Mouse (Mus musculus) T-cell, adult 2 months (primary cell): Measurements from ENCODE around the gene Rnf39.

Experiments
- DNase-seq: peaks from one replicate; pipeline ENCODE4 v3.0.0; 2022; ENCODE audit warnings: low spot score

Gene Rnf39

DNA sequence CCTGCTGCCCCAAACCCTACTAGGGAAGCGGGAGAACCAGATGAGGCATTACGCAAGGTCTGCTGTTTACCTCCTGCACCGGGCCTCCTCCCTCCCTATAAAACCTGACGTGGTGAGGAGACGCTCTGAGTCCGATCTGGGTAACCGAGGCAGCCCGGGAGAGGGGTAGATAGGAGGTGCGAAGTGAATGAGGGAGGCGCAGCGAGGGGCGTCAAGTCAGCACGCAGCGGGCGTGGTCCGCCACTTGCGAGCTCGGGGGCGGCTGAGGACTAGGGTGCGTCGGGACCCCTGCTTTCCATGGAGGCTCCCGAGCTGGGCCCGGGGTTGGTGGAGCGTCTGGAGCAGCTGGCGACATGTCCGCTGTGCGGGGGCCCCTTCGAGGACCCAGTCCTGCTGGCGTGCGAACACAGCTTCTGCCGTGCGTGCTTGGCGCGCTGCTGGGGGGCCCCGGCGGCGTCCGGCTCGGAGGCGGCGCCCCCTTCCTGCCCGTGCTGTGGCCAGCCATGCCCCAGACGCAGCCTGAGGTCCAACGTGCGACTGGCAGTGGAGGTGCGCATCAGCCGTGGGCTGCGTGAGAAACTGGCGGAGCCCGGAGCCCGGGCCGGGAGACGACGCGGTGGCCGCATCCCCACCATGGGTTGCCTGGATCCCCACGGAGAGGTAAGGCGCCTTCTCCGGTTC, at the start of gene Rnf39:
Gene Rnf39 (plus strand): TSS at position 128 of the 681 bp plus-strand sequence.
- no peak for DNase-seq

GRCm38 (mm10) chr17:36893387-36893786, 49.3 kb upstream of the Rnf39 start:
- no peak for DNase-seq

GRCm38 (mm10) chr17:36896583-36896982, 46.1 kb upstream of the Rnf39 start:
- DNase-seq = no peak

- no peak for DNase-seq
Observed at GRCm38 (mm10) chr17:36897065-36897464, 45.7 kb upstream of the Rnf39 start.

DNA sequence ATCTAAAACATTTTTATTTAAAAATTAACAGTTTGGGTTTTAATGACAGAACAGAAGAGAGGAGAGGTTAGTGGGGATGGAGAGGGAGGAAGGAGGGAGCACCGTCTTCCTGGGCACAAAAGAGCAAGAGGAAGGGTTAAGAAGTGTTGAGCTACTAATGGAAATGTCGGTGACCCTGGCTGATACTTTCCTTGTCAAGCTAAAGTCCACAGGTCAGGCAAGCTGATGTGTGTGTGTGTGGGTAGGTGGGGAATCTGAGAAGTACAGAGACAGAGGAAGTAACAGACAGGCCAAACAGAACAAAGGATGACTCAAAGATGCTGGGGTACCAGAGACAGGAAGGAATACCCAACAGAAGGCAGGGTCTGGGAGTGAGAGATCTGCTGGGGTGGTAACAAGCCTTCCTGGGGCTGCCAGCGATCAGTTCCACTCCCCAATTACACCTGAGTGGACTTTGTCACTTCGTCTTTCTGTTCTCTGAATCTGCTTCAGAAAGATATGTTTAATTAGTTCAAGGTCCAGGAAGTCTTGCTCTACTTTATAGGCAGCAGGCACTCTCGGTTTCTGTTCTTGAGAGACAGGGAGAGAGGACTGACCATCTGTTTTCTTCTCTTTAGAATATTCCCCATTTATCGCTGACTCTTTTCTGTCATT, 45.0 kb upstream of the Rnf39 start, which contains the start of gene Trim31:
Gene Trim31 (plus strand): TSS at position 567 of the 654 bp plus-strand sequence.
- DNase-seq = no peak

DNA sequence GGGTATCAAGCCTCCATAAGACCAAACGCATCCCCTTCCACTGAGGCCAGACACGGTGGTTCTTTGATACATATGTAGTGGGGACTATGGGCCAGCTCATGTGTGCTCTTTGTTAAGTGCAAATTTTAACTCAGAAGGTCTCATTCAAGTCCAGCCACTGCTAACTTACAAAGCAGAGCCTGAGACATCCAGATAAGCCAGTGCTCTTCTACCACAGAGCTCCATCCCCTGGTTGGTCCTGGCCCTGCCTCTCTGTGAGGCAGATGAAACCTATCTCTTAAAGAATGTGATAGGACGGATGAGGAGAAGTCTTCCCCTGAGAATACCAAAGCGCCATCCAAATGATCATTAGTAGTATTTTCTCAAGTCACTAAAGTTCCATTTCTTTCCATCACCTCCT, 43.3 kb upstream of the Rnf39 start:
- no peak for DNase-seq

DNA sequence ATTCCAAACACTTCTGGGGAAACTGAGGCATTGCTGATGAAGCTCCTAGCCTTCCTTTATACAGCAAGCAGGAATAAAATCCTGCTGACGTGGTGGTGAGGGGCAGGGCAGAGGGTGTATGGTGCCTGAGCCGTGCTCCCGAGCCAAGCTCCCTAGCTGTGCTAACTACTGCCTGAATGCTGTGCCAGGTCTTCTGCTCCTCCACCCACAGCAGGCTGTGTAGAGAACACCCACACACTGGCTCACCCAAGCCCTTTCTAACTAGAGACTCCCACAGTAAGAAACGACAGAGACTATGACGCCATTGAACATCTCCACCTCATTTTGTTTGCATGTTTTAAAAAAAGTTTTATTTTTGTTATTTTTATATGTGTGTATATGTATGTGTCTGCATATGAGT, 42.7 kb upstream of the Rnf39 start:
- DNase-seq = no peak

DNA sequence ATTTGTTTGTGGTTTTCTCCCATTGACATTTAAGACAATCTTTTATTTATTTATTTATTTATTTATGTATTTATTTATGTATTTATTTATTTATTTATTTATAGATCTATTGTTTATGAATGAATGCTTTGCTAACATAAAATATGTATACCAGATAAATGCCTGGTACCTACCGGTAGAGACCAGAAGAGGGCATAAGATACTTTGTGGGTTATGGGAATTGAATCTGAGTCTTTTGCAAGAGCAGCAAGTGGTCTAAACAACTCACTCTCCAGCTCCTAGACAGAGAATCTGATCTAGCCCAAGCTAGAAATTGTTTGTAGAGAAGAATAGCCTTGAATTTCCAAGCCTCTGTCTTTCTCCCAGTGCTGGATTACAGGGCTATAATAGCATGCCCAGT, 42.0 kb upstream of the Rnf39 start:
- DNase-seq = no peak

DNA sequence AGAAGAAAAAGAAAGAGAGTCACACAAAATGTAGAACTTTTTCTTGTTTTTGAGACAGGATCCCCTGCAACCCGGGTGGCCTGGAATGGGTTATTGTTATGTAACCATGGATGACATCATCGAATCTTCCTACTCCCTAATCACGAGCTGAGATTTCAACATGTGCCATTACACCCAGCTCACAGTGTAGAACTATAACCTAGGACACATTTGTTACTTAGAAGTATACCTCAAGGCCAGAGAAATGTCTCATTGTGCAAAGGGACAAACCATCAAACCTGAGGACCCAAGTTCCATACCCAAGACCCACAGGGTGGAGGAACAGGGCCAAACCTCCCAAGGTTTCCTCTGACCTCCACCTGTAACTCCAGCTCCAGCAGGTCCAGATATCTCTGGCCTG, 39.1 kb upstream of the Rnf39 start:
- no peak for DNase-seq

- DNase-seq = no peak
Observed at GRCm38 (mm10) chr17:36908235-36908634, 34.5 kb upstream of the Rnf39 start.

- DNase-seq = no peak
Observed at GRCm38 (mm10) chr17:36909802-36910201, 32.9 kb upstream of the Rnf39 start.

- DNase-seq = no peak
Observed at GRCm38 (mm10) chr17:36912031-36912430, 30.7 kb upstream of the Rnf39 start.

DNA sequence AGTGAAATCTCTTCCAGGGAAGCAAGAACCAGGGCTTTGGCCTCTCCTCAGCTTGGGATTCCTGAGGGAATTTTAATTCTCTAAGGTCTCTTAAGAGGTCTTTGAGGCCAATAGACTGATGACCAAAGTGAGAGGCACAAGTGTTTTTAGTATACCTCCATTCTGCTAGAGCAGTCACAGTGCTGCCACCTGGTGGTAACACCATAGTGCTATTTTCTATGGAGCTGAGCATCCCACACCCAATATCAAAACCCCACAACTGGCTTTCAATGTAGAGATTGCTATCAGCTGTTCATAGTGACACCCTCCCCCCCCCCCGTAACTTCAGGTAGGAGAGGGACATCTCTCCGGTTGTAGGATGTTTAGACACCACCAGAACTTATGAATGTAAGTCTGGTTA, 28.6 kb upstream of the Rnf39 start:
- DNase-seq = peak; percentile 68

DNA sequence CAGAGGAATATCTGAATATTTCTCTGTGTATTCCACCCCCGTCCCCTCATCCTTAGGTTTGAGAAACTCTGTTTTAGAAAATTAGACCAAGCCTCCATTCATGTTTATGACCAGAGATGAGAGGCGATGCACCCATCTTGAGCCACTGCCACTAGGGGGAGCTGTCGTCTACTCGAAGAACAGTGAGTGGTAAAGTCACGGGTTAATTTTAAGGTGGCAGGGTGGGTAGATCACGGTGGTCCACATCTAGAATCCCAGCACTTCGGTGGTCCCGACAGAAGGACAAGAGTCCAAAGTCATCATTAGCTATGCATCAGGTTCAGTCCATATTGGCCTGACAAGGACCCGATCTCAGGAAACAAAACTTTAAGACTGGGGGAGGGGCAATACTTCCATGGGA, 27.6 kb upstream of the Rnf39 start:
- peak; percentile 36 for DNase-seq

GRCm38 (mm10) chr17:36920239-36920638, 22.5 kb upstream of the Rnf39 start:
- no peak for DNase-seq

DNA sequence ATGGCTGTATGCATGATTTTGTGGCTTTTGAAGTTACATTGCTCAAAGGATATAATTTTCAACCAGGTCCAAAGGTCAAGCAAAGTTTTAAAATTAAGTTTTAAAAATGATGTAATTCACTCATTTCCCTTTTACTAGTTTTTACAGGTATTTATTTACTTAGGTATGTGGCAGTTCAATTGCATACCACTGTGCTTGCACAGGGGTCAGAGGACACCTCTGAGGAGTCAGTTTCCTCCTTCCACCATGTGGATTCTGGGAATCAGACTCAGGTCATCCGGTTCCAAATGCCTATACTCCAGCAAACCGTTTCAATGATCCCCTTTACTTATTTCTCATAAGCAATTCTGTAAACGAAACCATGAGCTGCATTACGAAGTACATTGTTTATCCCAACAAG, 20.0 kb upstream of the Rnf39 start:
- no peak for DNase-seq

- no peak for DNase-seq
Observed at GRCm38 (mm10) chr17:36923491-36923890, 19.2 kb upstream of the Rnf39 start.

GRCm38 (mm10) chr17:36927496-36928120, 15.1 kb upstream of the Rnf39 start:
- no peak for DNase-seq

DNA sequence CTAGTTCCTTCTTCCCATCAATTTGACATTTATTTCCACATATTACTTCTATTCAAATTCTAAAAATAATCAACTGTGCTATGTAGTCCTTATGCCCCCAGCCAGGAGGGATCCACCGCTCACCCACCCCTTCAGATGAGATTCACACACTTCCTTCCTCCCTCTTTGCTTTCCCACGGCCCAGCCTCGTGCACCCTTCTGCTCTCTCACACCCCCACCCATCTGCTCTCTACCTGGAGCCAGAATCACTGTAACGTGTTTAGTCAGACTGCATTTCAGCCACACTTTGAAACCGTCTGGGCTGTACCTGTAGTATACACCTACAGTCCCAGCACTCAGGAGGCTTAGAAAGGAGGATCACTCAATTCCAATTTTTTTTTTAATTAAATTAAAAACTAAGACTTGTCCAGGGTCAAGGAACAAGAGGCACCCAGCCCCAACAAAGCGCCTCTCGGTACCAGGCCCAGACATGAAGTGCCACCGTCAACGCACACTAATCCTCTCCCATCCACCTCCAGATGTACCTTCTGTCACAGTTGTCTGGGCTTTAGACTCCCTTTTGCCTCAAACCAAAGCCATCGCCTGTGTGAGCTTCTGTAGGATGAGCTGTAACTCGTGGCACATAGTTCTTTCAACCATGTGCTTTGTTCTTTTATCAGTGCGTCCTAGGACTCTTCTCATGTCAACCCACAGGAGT, 13.3 kb upstream of the Rnf39 start:
- DNase-seq = no peak

DNA sequence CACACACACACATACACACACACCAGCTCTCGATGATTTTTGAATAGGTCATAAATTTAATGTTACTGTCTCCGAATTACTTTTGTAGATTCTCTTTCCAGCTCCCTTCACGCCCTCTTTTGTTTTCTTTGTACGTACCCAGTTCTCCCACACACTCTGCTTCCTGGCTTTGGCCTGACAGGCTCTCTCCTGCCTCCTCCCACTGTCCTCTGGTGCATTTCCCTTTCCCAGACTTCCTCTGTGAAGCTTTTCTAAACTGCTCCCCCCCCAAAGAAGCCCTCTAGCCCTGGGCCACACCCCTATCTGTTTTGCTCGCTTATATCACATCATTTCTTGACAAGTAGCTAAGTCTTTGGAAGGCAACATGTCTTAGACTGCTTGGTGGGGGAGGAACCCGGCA, 12.5 kb upstream of the Rnf39 start:
- no peak for DNase-seq

- DNase-seq = no peak
Observed at GRCm38 (mm10) chr17:36931130-36931529, 11.6 kb upstream of the Rnf39 start.

GRCm38 (mm10) chr17:36931806-36932205, 10.9 kb upstream of the Rnf39 start:
- no peak for DNase-seq

GRCm38 (mm10) chr17:36938056-36938455, 4.7 kb upstream of the Rnf39 start:
- no peak for DNase-seq
